Mouse (Mus musculus): Measurements from ENCODE around the gene Usp51. TPM values are rescaled to one million over a fixed set of nuclear protein-coding genes. Genes with fewer than 3 reads are reported as not detected.
"Not testable (repeated sequence)": the region's sequence is repeated elsewhere in the genome, so short reads cannot be mapped to it uniquely, and the experiment has no call there.

Gene Usp51
- total RNA-seq (2018; cell fraction: chromatin; rRNA removed): not detected
- total RNA-seq (2018; cell fraction: cytosol; rRNA removed): not detected
- not detected for total RNA-seq (2018; cell fraction: nucleus; rRNA removed)
- not detected in 3 replicates for polyA plus RNA-seq (2018)

DNA sequence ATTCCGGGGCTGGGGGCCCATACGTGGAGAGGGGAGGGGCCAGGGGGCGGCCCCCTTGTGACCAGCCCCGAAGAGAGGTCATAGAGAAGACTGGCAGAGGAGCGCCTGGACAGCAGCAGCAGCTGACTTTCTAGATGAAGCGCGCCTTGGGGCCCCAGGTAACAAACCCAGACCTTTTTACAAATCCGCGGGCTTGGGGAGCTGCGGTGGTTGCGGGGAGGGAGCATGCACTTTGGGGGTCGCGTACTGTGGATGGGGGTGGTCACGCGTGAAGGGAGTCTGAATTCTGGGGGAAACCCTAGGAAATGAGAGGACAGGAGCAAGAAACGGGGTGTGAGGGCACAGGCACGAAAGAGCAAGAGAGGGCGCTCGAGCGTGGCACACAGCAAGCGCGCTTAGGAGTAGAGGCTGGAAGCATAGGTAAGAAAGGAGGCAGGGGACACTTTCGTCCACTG, at the start of gene Usp51:
TSS of gene Usp51 (plus strand) at position 83 of the 455 bp plus-strand sequence.
- H3K27ac ChIP-seq: no peak within 1 kb of the TSS
- WGBS (ENCODE audit: missing documents): 13% methylated on average over 19 of the region's 23 CpGs
- H3K36me3 ChIP-seq (ENCODE audit: inconsistent target): no peaks in the 10 kb centered on the region
- H3K79me2 ChIP-seq (ENCODE audit: inconsistent target): no peaks in the 10 kb centered on the region
- peak within 1 kb of the TSS; percentile 28 for H3K4me3 ChIP-seq (ENCODE audit: inconsistent target)

DNA sequence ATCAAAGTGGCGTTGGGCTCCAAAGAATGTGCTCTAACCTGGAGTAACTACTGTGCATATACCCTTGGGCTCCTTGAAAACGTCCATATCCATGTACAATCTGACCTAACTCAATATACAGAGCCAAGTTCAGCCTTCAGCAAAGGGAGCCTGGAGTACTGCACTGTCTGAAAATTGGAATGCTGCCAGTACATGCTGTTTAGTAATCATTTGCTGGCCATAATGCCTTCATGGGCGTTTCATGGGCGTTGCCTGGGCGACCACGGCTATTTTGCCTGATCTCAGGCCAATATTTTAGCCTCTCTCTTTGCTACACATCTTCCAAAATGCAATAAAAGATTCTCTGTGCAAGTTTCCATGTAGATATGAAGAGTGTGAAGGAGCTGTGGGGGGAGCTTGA, 36.7 kb upstream of the Usp51 start:
- WGBS (ENCODE audit: missing documents): 100% methylated on average over 4 of the region's 6 CpGs
- Histone ChIP-seq H3K4me3 (ENCODE audit: inconsistent target) (no peak overlapping the region), H3K36me3 (ENCODE audit: inconsistent target) (no peaks in the 10 kb centered on the region), H3K27ac (no peak overlapping the region), H3K79me2 (ENCODE audit: inconsistent target) (no peaks in the 10 kb centered on the region)

DNA sequence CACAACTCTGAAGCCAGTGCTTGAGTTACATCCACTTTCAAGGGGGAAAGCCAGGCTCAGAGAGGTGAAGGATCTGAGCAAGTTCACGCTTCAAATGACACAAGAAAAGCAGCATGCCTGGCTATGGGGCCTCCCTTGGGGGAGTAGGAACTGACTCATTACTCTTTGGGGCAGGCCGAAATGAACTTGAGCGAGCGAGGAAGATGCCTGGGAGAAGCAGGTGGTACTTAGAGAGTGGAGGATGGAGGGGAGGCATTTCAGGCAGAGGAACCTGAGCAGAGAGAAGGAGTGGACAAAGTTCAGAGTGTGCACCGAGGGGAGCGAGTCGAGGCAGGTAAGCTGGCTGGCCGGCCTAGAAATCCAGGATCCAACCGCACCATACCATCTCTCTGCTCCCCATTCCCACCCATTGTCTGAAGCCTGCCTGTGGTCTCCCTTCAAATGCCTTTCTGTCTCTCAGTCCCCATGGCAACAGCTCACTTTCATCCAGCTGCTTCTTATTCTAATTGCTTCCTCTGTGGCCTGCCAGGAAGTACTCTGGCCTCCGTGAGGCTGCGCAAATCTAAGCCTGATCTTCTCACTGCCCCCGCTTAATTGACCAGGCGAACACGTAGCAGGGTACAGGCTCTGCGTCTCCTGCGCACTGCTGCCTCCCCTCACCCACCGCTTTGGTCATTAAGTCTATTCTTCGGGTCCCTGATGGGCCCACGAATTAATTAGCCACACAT, 32.6 kb upstream of the Usp51 start:
- not testable (repeated sequence) for H3K79me2 ChIP-seq (ENCODE audit: inconsistent target); H3K27ac ChIP-seq; H3K36me3 ChIP-seq (ENCODE audit: inconsistent target); H3K4me3 ChIP-seq (ENCODE audit: inconsistent target)
- WGBS (ENCODE audit: missing documents): 33% methylated on average over 3 of the region's 19 CpGs

DNA sequence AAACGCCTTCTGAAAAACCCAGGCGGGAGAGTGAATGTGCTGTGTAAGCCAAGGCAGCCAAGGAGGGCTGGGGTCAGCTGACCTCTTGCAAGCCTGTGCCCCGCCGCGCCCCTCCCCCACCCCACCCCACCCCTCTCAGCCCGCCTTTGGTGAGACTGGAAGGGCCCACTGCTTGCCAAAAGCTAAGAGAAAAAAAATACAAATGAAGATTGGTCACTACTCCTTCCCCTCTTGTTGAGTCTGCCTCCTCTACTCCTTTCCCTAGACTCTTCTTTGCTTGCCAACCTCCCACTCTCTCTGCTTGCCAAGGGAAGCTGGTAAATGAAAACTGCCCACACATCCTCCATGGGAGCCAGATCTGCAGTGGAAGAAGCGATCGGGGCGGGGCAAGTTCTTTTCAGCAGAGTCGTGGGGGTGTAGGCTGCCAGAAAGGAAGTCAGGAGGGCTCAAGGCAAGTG, 32.0 kb upstream of the Usp51 start:
- no peaks in the 10 kb centered on the region for H3K79me2 ChIP-seq (ENCODE audit: inconsistent target)
- H3K4me3 ChIP-seq (ENCODE audit: inconsistent target): no peak overlapping the region
- no peak overlapping the region for H3K27ac ChIP-seq
- 19% methylated on average over 4 of the region's 10 CpGs for WGBS (ENCODE audit: missing documents)
- no peaks in the 10 kb centered on the region for H3K36me3 ChIP-seq (ENCODE audit: inconsistent target)

DNA sequence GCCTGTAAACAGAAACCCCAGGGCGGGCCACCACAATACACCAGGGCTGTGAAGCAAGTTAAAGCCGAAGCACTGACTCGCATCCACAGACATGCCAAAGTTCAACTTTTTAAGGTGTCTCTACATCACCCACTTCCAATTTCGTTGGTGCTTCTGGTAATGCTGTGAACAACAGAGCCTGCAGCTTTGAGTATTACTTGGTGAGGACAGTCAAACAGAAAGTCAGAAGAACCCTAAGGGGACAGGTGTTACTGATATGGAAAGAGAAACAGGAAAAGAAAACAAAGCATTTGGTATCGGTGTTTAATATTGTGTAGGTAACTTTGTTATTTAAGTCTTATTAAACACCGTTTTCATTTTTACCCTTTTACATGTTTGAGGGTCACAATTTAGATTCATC, 29.7 kb upstream of the Usp51 start:
- no peak overlapping the region for H3K4me3 ChIP-seq (ENCODE audit: inconsistent target)
- H3K79me2 ChIP-seq (ENCODE audit: inconsistent target): no peaks in the 10 kb centered on the region
- H3K27ac ChIP-seq: no peak overlapping the region
- no peaks in the 10 kb centered on the region for H3K36me3 ChIP-seq (ENCODE audit: inconsistent target)
- whole genome bisulfite sequencing (ENCODE audit: missing documents): 80% methylated on average over 5 of the region's 6 CpGs

DNA sequence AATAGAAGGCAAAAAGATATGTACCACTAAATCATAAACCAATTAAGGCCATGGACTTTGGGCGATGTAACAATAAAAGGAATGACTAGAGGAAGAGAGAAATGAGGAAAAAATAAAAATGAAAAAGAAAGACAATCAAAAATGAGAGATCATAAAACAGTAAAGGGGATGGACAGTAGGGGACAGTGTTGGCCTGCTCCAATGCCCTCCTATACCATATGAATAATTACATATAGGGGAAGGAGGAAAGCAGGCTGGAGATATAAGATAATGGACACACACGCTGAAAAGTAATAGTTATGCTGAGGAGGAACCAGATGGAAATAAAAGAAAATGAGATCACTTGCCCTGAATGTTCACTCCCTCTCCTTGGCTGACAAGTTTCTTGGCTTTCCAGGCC, 21.3 kb upstream of the Usp51 start:
- 67% methylated on average over 2 of the region's 2 CpGs for WGBS (ENCODE audit: missing documents)
- Histone ChIP-seq H3K27ac (no peak overlapping the region), H3K36me3 (ENCODE audit: inconsistent target) (no peaks in the 10 kb centered on the region), H3K4me3 (ENCODE audit: inconsistent target) (no peak overlapping the region), H3K79me2 (ENCODE audit: inconsistent target) (no peaks in the 10 kb centered on the region)

DNA sequence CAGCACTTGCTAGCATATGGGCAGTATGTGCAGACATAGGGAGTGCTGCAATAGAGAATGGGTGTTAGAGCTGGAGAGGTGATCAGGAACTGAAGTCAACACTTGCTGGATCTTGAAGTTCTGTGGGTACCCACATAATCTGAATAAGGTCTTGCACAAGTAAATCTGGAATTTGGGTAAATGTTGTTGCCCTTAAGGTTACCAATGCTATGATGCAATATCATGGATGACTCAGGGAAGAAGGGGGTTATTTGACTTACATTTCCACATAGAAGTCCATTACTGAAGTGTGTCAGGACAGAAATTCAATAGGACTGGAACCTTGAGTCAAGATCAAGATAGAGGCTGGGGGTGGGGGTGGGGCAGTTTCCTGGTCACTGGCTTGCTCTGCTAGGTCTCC, 16.4 kb upstream of the Usp51 start:
- H3K4me3 ChIP-seq (ENCODE audit: inconsistent target); H3K36me3 ChIP-seq (ENCODE audit: inconsistent target); H3K79me2 ChIP-seq (ENCODE audit: inconsistent target); H3K27ac ChIP-seq: not testable (repeated sequence)

DNA sequence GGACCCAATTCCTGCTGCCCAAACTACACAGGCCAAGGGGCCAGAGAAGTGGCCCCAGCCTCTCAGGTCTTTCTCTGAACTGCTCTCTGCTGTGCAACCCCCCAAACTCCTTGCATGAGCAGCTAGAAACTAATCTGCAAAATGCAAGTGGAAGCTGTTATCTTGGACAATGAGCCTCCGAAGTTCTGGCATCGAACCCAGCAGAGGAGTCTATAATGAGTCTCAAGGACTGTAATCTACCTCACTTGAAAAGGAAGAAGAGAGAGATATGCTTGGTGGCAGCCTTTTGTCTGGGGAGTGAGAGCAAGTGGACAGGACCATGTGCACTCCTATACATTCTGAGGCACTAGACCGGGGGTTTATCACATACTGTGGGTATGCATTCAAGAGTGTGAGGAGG, 10.2 kb upstream of the Usp51 start:
- H3K79me2 ChIP-seq (ENCODE audit: inconsistent target); H3K36me3 ChIP-seq (ENCODE audit: inconsistent target); H3K27ac ChIP-seq; H3K4me3 ChIP-seq (ENCODE audit: inconsistent target): not testable (repeated sequence)
- no CpG with 5 or more reads among the region's 3 CpGs for WGBS (ENCODE audit: missing documents)

DNA sequence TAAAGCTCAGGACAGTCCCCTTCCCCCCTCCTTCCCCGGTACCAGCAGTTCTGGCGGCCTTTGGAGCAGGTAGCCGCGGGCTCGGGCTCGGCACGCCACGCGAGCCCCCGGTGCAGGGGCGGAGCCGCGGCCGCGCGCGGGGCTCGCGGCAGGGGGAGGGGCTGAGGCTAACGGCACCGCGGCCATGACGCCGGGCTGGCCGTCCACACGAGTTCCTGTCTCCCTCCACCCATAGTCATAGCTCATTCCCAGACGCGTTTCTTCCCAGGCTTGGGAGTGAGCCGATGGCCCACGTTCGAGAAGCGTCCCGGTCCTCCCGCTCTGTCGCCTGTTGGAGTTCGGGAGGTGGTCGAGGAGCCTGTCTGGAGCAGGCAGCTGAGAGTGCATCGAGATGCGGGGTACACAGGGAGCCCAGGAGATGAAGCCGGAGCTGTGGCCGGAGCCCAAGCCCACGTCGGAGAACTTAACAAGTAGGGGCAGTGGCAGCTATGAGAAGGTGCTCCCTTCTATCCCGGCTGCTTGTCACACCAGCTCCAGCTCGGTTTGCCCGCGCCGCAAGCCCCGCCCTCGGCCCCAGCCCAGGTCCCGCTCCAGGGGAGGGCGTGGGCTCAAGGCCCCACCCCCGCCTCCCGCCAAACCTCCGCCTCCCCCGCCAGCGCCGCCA, 884 bp downstream of the Usp51 start:
- WGBS (ENCODE audit: missing documents): 13% methylated on average over 34 of the region's 58 CpGs
- no peaks in the 10 kb centered on the region for H3K79me2 ChIP-seq (ENCODE audit: inconsistent target)
- peak overlapping the region; percentile 28 for H3K4me3 ChIP-seq (ENCODE audit: inconsistent target)
- H3K27ac ChIP-seq: no peak overlapping the region
- H3K36me3 ChIP-seq (ENCODE audit: inconsistent target): no peaks in the 10 kb centered on the region

DNA sequence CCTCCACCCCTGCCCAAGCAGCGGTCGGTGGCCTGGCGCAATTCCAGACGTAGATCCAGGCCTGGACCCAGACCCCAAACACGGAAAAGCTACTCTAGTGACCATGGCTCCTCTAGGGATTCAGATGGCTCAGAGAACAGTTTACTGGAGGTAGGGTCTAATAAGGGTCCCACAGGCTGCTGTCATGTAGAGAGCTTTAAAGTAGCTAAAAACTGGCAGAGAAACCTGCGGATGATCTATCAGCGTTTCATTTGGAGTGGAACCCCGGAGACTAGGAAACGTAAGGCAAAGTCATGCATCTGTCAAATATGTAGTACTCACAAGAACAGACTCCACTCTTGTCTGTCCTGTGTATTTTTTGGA, 1.4 kb downstream of the Usp51 start:
- Histone ChIP-seq H3K36me3 (ENCODE audit: inconsistent target) (no peaks in the 10 kb centered on the region), H3K27ac (no peak overlapping the region), H3K79me2 (ENCODE audit: inconsistent target) (no peaks in the 10 kb centered on the region), H3K4me3 (ENCODE audit: inconsistent target) (no peak overlapping the region)
- WGBS (ENCODE audit: missing documents): 33% methylated on average over 9 of the region's 9 CpGs

DNA sequence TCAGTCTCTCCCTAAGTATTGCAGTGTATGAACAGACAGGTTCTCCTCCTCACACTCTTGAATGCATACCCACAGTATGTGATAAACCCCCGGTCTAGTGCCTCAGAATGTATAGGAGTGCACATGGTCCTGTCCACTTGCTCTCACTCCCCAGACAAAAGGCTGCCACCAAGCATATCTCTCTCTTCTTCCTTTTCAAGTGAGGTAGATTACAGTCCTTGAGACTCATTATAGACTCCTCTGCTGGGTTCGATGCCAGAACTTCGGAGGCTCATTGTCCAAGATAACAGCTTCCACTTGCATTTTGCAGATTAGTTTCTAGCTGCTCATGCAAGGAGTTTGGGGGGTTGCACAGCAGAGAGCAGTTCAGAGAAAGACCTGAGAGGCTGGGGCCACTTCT, 19.0 kb downstream of the Usp51 start:
- not testable (repeated sequence) for H3K27ac ChIP-seq; H3K79me2 ChIP-seq (ENCODE audit: inconsistent target); H3K4me3 ChIP-seq (ENCODE audit: inconsistent target); H3K36me3 ChIP-seq (ENCODE audit: inconsistent target)
- no CpG with 5 or more reads among the region's 3 CpGs for WGBS (ENCODE audit: missing documents)

DNA sequence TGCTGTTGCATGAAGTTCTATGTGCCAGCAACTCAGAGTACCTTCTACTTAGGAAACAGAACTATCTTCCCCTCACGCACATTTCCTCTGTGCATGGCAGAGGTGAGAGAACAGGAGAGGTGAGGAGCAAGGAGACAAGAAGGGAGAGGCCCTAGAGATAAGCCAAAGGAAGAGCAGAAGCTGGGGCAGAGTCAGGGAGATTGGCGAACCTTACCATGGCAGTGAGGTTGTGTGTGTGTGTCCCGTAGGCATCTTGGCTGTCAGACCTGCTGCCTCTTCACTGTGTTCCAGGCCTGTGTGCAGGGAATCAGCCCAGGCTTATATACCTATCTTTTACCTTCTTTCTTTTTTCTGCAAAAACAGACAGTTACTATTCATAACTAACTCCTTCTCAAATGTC, 19.4 kb downstream of the Usp51 start:
- not testable (repeated sequence) for H3K4me3 ChIP-seq (ENCODE audit: inconsistent target); H3K27ac ChIP-seq; H3K79me2 ChIP-seq (ENCODE audit: inconsistent target); H3K36me3 ChIP-seq (ENCODE audit: inconsistent target)
- WGBS (ENCODE audit: missing documents): no CpG with 5 or more reads among the region's 3 CpGs

DNA sequence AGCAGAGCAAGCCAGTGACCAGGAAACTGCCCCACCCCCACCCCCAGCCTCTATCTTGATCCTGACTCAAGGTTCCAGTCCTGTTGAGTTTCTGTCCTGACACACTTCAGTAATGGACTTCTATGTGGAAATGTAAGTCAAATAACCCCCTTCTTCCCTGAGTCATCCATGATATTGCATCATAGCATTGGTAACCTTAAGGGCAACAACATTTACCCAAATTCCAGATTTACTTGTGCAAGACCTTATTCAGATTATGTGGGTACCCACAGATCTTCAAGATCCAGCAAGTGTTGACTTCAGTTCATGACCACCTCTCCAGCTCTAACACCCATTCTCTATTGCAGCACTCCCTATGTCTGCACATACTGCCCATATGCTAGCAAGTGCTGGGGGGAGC, 25.3 kb downstream of the Usp51 start:
- H3K27ac ChIP-seq; H3K36me3 ChIP-seq (ENCODE audit: inconsistent target); H3K79me2 ChIP-seq (ENCODE audit: inconsistent target); H3K4me3 ChIP-seq (ENCODE audit: inconsistent target): not testable (repeated sequence)

DNA sequence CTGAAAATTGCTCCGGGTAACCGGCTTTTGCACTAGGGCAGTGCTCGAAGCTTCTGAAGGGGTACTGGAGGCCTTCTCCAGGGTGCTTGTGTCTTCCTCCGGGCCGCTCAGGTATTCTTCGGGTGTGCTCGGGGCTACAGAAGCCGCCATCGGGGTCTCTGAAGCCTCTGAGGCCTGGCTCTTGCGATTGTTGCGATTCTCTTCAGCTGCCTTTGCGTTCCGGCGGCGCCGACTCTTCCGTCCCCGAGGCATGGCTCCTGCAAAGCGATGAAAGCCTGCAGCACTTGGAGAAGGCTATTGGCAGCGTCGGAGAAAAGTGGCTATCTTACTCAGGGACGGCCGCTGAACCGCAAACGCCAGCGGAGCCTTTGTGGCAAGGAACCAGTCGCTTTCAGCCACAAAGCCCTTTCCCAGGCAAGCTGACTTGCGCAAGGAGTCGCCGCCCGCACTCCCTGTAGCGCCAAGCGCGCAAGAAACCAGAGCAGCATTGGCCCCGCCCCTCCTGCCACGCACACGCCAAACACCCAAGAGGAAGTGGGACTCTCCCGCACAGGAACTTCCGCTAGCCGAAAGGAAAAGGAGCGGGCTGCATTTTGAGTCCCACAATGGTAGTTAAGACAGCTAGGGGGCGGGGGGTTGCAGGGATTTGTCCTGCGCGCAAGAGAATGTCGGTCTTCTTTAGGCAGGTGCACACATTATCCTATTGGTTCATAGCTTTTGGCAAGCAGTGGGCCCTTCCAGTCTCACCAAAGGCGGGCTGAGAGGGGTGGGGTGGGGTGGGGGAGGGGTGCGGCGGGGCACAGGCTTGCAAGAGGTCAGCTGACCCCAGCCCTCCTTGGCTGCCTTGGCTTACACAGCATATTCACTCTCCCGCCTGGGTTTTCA, 31.1 kb downstream of the Usp51 start, which contains the start of gene Mageh1:
TSS of gene Mageh1 (minus strand) at position 489 of the 885 bp plus-strand sequence.
- no peak within 1 kb of the TSS for H3K27ac ChIP-seq
- WGBS (ENCODE audit: missing documents): 15% methylated on average over 37 of the region's 49 CpGs
- no peaks in the 10 kb centered on the region for H3K36me3 ChIP-seq (ENCODE audit: inconsistent target)
- H3K79me2 ChIP-seq (ENCODE audit: inconsistent target): no peaks in the 10 kb centered on the region
- peak within 1 kb of the TSS; percentile 18; the same call in 1 of the 2 replicates for H3K4me3 ChIP-seq (ENCODE audit: inconsistent target)

Measured in macrophage (primary cell).